Mouse (Mus musculus): ENCODE measurements around the gene Esp36.
"Not testable (repeated sequence)": the region's sequence is repeated elsewhere in the genome, so short reads cannot be mapped to it uniquely, and the experiment has no call there.

Gene Esp36

GRCm38 (mm10) chr17:38420085-38420484 lies at the start of gene Esp36:
Esp36 (minus strand) TSS chr17:38420185.
- DNase-seq (ENCODE audit: low spot score), result no peak

GRCm38 (mm10) chr17:38456206-38456605 lies 36.2 kb upstream of the Esp36 start:
- not testable (repeated sequence) for DNase-seq (ENCODE audit: low spot score)

- no peak for DNase-seq (ENCODE audit: low spot score)
These were observed 30.7 kb upstream of the Esp36 start for GRCm38 (mm10) chr17:38450688-38451087.

GRCm38 (mm10) chr17:38406135-38406534 lies 13.8 kb downstream of the Esp36 start:
- no peak for DNase-seq (ENCODE audit: low spot score)

- DNase-seq (ENCODE audit: low spot score), result no peak
These were observed 28.2 kb downstream of the Esp36 start for GRCm38 (mm10) chr17:38391821-38392220.

Data from ovary, postnatal 36 days (tissue).